Mouse (Mus musculus): ENCODE results near the gene Ggn. TPM values are rescaled to one million over a fixed set of nuclear protein-coding genes. Genes with fewer than 3 reads are reported as not detected.
"Not testable (repeated sequence)": the region's sequence is repeated elsewhere in the genome, so short reads cannot be mapped to it uniquely, and the experiment has no call there.

Ggn gene
- polyA plus RNA-seq, 1 experiment from 2014 or later, result 0.33 TPM

GRCm38 (mm10) chr7:29137429-29137828 lies 32.6 kb upstream of the Ggn start:
- no peak overlapping the region for H3K4me2 ChIP-seq (ENCODE audit: low read depth, low read length)
- H3K9ac ChIP-seq (replicated peaks; ENCODE audit: low read depth, low read length), result no peak overlapping the region
- 51% methylated on average over 16 of the region's 16 CpGs for whole genome bisulfite sequencing
- no peaks in the 10 kb centered on the region for H3K9me3 ChIP-seq (ENCODE audit: control insufficient read depth, low read length)
- H3K27me3 ChIP-seq (ENCODE audit: control insufficient read depth, insufficient read depth, low read length), result no peaks in the 10 kb centered on the region
- H3K4me1 ChIP-seq (ENCODE audit: control insufficient read depth, insufficient read depth, low read length), result no peaks in the 10 kb centered on the region
- no peak overlapping the region for H3K4me3 ChIP-seq (ENCODE audit: low read depth, low read length)
- no peak for ATAC-seq (ENCODE audit: low read depth)
- H3K27ac ChIP-seq (ENCODE audit: low read depth, low read length), result no peak overlapping the region
- no peaks in the 10 kb centered on the region for H3K36me3 ChIP-seq (ENCODE audit: control insufficient read depth, insufficient read depth, low read length)

- H3K36me3 ChIP-seq (ENCODE audit: control insufficient read depth, insufficient read depth, low read length); H3K4me3 ChIP-seq (ENCODE audit: low read depth, low read length); H3K9ac ChIP-seq (replicated peaks; ENCODE audit: low read depth, low read length); ATAC-seq (ENCODE audit: low read depth); H3K4me2 ChIP-seq (ENCODE audit: low read depth, low read length); H3K27ac ChIP-seq (ENCODE audit: low read depth, low read length); H3K9me3 ChIP-seq (ENCODE audit: control insufficient read depth, low read length); H3K4me1 ChIP-seq (ENCODE audit: control insufficient read depth, insufficient read depth, low read length); H3K27me3 ChIP-seq (ENCODE audit: control insufficient read depth, insufficient read depth, low read length): not testable (repeated sequence)
- 93% methylated on average over 3 of the region's 4 CpGs for WGBS
These were observed 30.8 kb upstream of the Ggn start for GRCm38 (mm10) chr7:29139237-29139636.

GRCm38 (mm10) chr7:29141416-29141815 lies 28.6 kb upstream of the Ggn start:
- H3K27me3 ChIP-seq (ENCODE audit: control insufficient read depth, insufficient read depth, low read length), result no peaks in the 10 kb centered on the region
- no peak overlapping the region for H3K4me3 ChIP-seq (ENCODE audit: low read depth, low read length)
- H3K27ac ChIP-seq (ENCODE audit: low read depth, low read length), result no peak overlapping the region
- ATAC-seq (ENCODE audit: low read depth), result no peak
- WGBS, result 86% methylated on average over 8 of the region's 8 CpGs
- no peaks in the 10 kb centered on the region for H3K36me3 ChIP-seq (ENCODE audit: control insufficient read depth, insufficient read depth, low read length)
- no peaks in the 10 kb centered on the region for H3K9me3 ChIP-seq (ENCODE audit: control insufficient read depth, low read length)
- no peaks in the 10 kb centered on the region for H3K4me1 ChIP-seq (ENCODE audit: control insufficient read depth, insufficient read depth, low read length)
- no peak overlapping the region for H3K4me2 ChIP-seq (ENCODE audit: low read depth, low read length)
- H3K9ac ChIP-seq (replicated peaks; ENCODE audit: low read depth, low read length), result no peak overlapping the region

GRCm38 (mm10) chr7:29144006-29144405 lies 26.0 kb upstream of the Ggn start:
- no peak overlapping the region for H3K27ac ChIP-seq (ENCODE audit: low read depth, low read length)
- no peak overlapping the region for H3K4me2 ChIP-seq (ENCODE audit: low read depth, low read length)
- H3K36me3 ChIP-seq (ENCODE audit: control insufficient read depth, insufficient read depth, low read length), result no peaks in the 10 kb centered on the region
- ATAC-seq (ENCODE audit: low read depth), result no peak
- no peaks in the 10 kb centered on the region for H3K9me3 ChIP-seq (ENCODE audit: control insufficient read depth, low read length)
- no peaks in the 10 kb centered on the region for H3K27me3 ChIP-seq (ENCODE audit: control insufficient read depth, insufficient read depth, low read length)
- no peak overlapping the region for H3K4me3 ChIP-seq (ENCODE audit: low read depth, low read length)
- H3K9ac ChIP-seq (replicated peaks; ENCODE audit: low read depth, low read length), result no peak overlapping the region
- 96% methylated on average over 4 of the region's 4 CpGs for WGBS
- H3K4me1 ChIP-seq (ENCODE audit: control insufficient read depth, insufficient read depth, low read length), result no peaks in the 10 kb centered on the region

- Histone ChIP-seq H3K9ac (replicated peaks; ENCODE audit: low read depth, low read length) (no peak overlapping the region), H3K36me3 (ENCODE audit: control insufficient read depth, insufficient read depth, low read length) (no peaks in the 10 kb centered on the region), H3K4me1 (ENCODE audit: control insufficient read depth, insufficient read depth, low read length) (no peaks in the 10 kb centered on the region), H3K4me3 (ENCODE audit: low read depth, low read length) (no peak overlapping the region), H3K27ac (ENCODE audit: low read depth, low read length) (no peak overlapping the region), H3K4me2 (ENCODE audit: low read depth, low read length) (no peak overlapping the region), H3K9me3 (ENCODE audit: control insufficient read depth, low read length) (no peaks in the 10 kb centered on the region), H3K27me3 (ENCODE audit: control insufficient read depth, insufficient read depth, low read length) (no peaks in the 10 kb centered on the region)
- no peak for ATAC-seq (ENCODE audit: low read depth)
- WGBS, result 91% methylated on average over 7 of the region's 7 CpGs
These were observed 23.2 kb upstream of the Ggn start for GRCm38 (mm10) chr7:29146625-29147367.

GRCm38 (mm10) chr7:29148771-29149170 lies 21.2 kb upstream of the Ggn start:
- WGBS, result 94% methylated on average over 15 of the region's 15 CpGs
- H3K27ac ChIP-seq (ENCODE audit: low read depth, low read length), result no peak overlapping the region
- no peaks in the 10 kb centered on the region for H3K27me3 ChIP-seq (ENCODE audit: control insufficient read depth, insufficient read depth, low read length)
- H3K4me3 ChIP-seq (ENCODE audit: low read depth, low read length), result no peak overlapping the region
- H3K4me1 ChIP-seq (ENCODE audit: control insufficient read depth, insufficient read depth, low read length), result no peaks in the 10 kb centered on the region
- ATAC-seq (ENCODE audit: low read depth), result no peak
- H3K9me3 ChIP-seq (ENCODE audit: control insufficient read depth, low read length), result no peaks in the 10 kb centered on the region
- H3K4me2 ChIP-seq (ENCODE audit: low read depth, low read length), result no peak overlapping the region
- no peak overlapping the region for H3K9ac ChIP-seq (replicated peaks; ENCODE audit: low read depth, low read length)
- no peaks in the 10 kb centered on the region for H3K36me3 ChIP-seq (ENCODE audit: control insufficient read depth, insufficient read depth, low read length)

- H3K27me3 ChIP-seq (ENCODE audit: control insufficient read depth, insufficient read depth, low read length), result no peaks in the 10 kb centered on the region
- H3K9me3 ChIP-seq (ENCODE audit: control insufficient read depth, low read length), result no peaks in the 10 kb centered on the region
- H3K27ac ChIP-seq (ENCODE audit: low read depth, low read length), result no peak overlapping the region
- H3K36me3 ChIP-seq (ENCODE audit: control insufficient read depth, insufficient read depth, low read length), result no peaks in the 10 kb centered on the region
- H3K9ac ChIP-seq (replicated peaks; ENCODE audit: low read depth, low read length), result no peak overlapping the region
- 69% methylated on average over 10 of the region's 10 CpGs for WGBS
- 0 out of 2 replicates have a peak, but pooled peaks cover 4% of the 10 kb centered on the region for H3K4me1 ChIP-seq (ENCODE audit: control insufficient read depth, insufficient read depth, low read length)
- no peak overlapping the region for H3K4me3 ChIP-seq (ENCODE audit: low read depth, low read length)
- ATAC-seq (ENCODE audit: low read depth), result no peak
- H3K4me2 ChIP-seq (ENCODE audit: low read depth, low read length), result no peak overlapping the region
These were observed 18.5 kb upstream of the Ggn start for GRCm38 (mm10) chr7:29151486-29151885.

- Histone ChIP-seq H3K4me2 (ENCODE audit: low read depth, low read length) (no peak overlapping the region), H3K36me3 (ENCODE audit: control insufficient read depth, insufficient read depth, low read length) (no peaks in the 10 kb centered on the region), H3K27me3 (ENCODE audit: control insufficient read depth, insufficient read depth, low read length) (peaks cover 4% of the 10 kb centered on the region; the same call in 1 of the 2 replicates), H3K9me3 (ENCODE audit: control insufficient read depth, low read length) (no peaks in the 10 kb centered on the region), H3K27ac (ENCODE audit: low read depth, low read length) (no peak overlapping the region), H3K4me3 (ENCODE audit: low read depth, low read length) (no peak overlapping the region), H3K9ac (replicated peaks; ENCODE audit: low read depth, low read length) (no peak overlapping the region), H3K4me1 (ENCODE audit: control insufficient read depth, insufficient read depth, low read length) (0 out of 2 replicates have a peak, but pooled peaks cover 4% of the 10 kb centered on the region)
- ATAC-seq (ENCODE audit: low read depth), result no peak
- WGBS, result 97% methylated on average over 14 of the region's 14 CpGs
These were observed 15.8 kb upstream of the Ggn start for GRCm38 (mm10) chr7:29154018-29154720.

- Histone ChIP-seq H3K4me3 (ENCODE audit: low read depth, low read length) (peak overlapping the region; percentile 57), H3K9me3 (ENCODE audit: control insufficient read depth, low read length) (no peaks in the 10 kb centered on the region), H3K4me2 (ENCODE audit: low read depth, low read length) (peak overlapping the region; percentile 56), H3K4me1 (ENCODE audit: control insufficient read depth, insufficient read depth, low read length) (0 out of 2 replicates have a peak, but pooled peaks cover 4% of the 10 kb centered on the region), H3K9ac (replicated peaks; ENCODE audit: low read depth, low read length) (peak overlapping the region; percentile 74), H3K36me3 (ENCODE audit: control insufficient read depth, insufficient read depth, low read length) (no peaks in the 10 kb centered on the region), H3K27me3 (ENCODE audit: control insufficient read depth, insufficient read depth, low read length) (peaks cover 4% of the 10 kb centered on the region; the same call in 1 of the 2 replicates), H3K27ac (ENCODE audit: low read depth, low read length) (peak overlapping the region; percentile 76)
- WGBS, result 7% methylated on average over 37 of the region's 37 CpGs
- ATAC-seq (ENCODE audit: low read depth), result peak; percentile 91
These were observed 14.7 kb upstream of the Ggn start for GRCm38 (mm10) chr7:29155196-29155837.

Measured in neural tube, embryonic 14.5 days (tissue).